Mouse (Mus musculus): ENCODE measurements at regions not wholly inside any gene's neighbourhood (a gene's known extent, or its start where the extent isn't known, plus 50 kb on each side); places are given as distances from the start of the nearest gene placed in this dataset.

DNA sequence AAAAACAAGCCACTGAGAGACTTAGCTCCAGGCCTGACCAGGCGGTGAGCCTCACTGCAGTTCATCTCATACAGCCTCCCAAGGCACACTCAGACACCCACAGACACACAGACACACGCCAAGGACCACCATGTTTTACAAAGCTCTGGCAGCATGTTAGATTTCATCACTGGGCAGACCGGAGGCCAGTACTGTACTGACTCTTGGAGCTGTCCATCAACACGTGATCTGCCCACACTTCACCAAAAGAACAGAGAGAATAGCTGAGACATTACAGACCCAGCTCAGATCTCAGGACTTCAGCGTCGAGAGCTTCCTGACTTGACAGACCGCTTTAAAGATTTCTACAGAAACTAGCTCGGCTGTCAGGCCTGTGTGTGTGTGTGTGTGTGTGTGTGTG, 155.5 kb upstream of the Ercc4 start:
- no peak overlapping the region for H3K27ac ChIP-seq (replicated peaks)
- H3K27me3 ChIP-seq (ENCODE audit: control insufficient read depth, insufficient read depth, low read length) = no peaks in the 10 kb centered on the region
- ATAC-seq (ENCODE audit: low FRiP score, low TSS enrichment) = no peak
- no peak overlapping the region for H3K4me3 ChIP-seq (ENCODE audit: low read depth, low read length)
- no peak for DNase-seq (ENCODE audit: low spot score)
- no peak overlapping the region for H3K9ac ChIP-seq (ENCODE audit: low read length)
- H3K36me3 ChIP-seq (ENCODE audit: control insufficient read depth, insufficient read depth, low read length) = no peaks in the 10 kb centered on the region
- H3K4me2 ChIP-seq (replicated peaks; ENCODE audit: low read depth) = no peak overlapping the region
- H3K9me3 ChIP-seq (ENCODE audit: control insufficient read depth, low read length) = no peaks in the 10 kb centered on the region
- no peak for TF ChIP-seq EP300 (optimal IDR thresholded peaks at IDR 0.05)
- no peaks in the 10 kb centered on the region for H3K4me1 ChIP-seq (replicated peaks; ENCODE audit: control insufficient read depth, insufficient read depth)
- WGBS = 49% methylated on average over 8 of the region's 8 CpGs

DNA sequence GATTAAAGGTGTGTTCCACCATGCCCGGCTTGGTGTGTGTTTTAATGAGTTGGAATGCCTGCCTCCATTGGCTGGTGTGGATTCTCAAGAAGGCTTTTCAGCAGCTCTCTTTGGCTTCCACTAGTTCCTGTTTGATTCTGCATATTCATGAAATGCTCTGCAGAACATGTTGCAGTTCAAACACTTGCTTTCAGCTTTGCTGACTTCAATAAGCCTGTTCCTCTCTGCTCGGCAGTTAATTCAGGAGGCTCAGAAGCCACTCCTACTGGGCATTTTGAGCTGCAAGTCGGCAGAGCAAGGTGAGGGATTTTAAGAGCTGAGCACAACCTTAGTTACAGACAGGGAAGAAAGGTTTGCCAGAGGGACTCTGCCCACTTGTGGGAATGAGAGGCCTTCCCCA, 153.1 kb upstream of the Ercc4 start:
- H3K4me1 ChIP-seq (replicated peaks; ENCODE audit: control insufficient read depth, insufficient read depth) = no peaks in the 10 kb centered on the region
- WGBS = 56% methylated on average over 3 of the region's 3 CpGs
- H3K4me3 ChIP-seq (ENCODE audit: low read depth, low read length) = no peak overlapping the region
- no peaks in the 10 kb centered on the region for H3K9me3 ChIP-seq (ENCODE audit: control insufficient read depth, low read length)
- TF ChIP-seq CTCF (IDR thresholded peaks at IDR 0.05; ENCODE audit: low read depth) (no peak), EP300 (optimal IDR thresholded peaks at IDR 0.05) (no peak)
- no peak overlapping the region for H3K9ac ChIP-seq (ENCODE audit: low read length)
- no peak overlapping the region for H3K27ac ChIP-seq (replicated peaks)
- DNase-seq (ENCODE audit: low spot score) (no peak), ATAC-seq (ENCODE audit: low FRiP score, low TSS enrichment) (no peak)
- H3K4me2 ChIP-seq (replicated peaks; ENCODE audit: low read depth) = no peak overlapping the region
- no peaks in the 10 kb centered on the region for H3K27me3 ChIP-seq (ENCODE audit: control insufficient read depth, insufficient read depth, low read length)
- H3K36me3 ChIP-seq (ENCODE audit: control insufficient read depth, insufficient read depth, low read length) = no peaks in the 10 kb centered on the region

DNA sequence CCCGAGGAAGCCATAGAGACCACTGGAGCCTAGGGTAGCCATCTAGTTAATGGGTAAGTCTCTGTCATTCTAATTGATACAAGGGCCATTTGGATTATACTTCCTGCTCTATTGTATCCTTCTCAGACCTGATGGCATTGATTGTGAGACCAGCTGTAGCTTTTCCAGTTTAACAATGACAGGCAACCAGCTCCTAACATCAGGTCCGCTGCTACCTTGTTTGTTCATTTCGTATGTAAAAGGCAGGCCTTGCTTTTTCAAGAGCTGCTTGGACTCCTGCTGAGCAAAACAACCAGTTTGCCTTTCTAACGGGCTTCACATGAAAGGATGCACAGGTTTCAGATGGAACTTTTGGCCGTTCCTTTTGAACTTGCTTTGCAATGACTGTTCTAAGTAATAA, 148.6 kb upstream of the Ercc4 start:
- Histone ChIP-seq H3K4me1 (replicated peaks; ENCODE audit: control insufficient read depth, insufficient read depth) (no peaks in the 10 kb centered on the region), H3K27me3 (ENCODE audit: control insufficient read depth, insufficient read depth, low read length) (no peaks in the 10 kb centered on the region), H3K27ac (replicated peaks) (no peak overlapping the region), H3K9me3 (ENCODE audit: control insufficient read depth, low read length) (no peaks in the 10 kb centered on the region), H3K36me3 (ENCODE audit: control insufficient read depth, insufficient read depth, low read length) (no peaks in the 10 kb centered on the region), H3K4me2 (replicated peaks; ENCODE audit: low read depth) (no peak overlapping the region), H3K9ac (ENCODE audit: low read length) (no peak overlapping the region), H3K4me3 (ENCODE audit: low read depth, low read length) (no peak overlapping the region)
- WGBS = 69% methylated on average over 5 of the region's 5 CpGs
- no peak for ATAC-seq (ENCODE audit: low FRiP score, low TSS enrichment)
- no peak for TF ChIP-seq EP300 (optimal IDR thresholded peaks at IDR 0.05)
- TF ChIP-seq CTCF (IDR thresholded peaks at IDR 0.05; ENCODE audit: low read depth) = no peak
- DNase-seq (ENCODE audit: low spot score) = no peak

DNA sequence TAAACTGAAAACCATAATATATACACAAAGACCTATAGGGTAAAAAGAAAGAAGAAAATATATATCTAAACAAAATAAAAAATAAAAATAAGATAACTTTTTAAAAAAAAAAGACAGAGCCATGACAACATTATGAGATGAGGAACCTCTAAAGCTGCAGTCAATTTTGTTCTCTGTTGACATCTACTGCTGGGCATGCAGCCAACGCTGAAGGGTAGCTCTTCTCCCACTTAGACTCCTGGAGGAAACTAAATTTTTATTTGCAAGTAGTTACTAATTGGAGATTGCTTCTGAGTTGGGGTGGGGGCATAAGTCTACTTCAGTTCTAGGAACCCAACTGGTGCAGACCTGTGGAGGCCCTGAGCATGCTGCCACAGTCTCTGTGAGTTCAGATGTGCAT, 126.8 kb upstream of the Ercc4 start:
- WGBS = 50% methylated on average over 1 of the region's 1 CpGs
- Histone ChIP-seq H3K4me3 (ENCODE audit: low read depth, low read length) (no peak overlapping the region), H3K36me3 (ENCODE audit: control insufficient read depth, insufficient read depth, low read length) (no peaks in the 10 kb centered on the region), H3K9ac (ENCODE audit: low read length) (no peak overlapping the region), H3K27ac (replicated peaks) (no peak overlapping the region), H3K9me3 (ENCODE audit: control insufficient read depth, low read length) (no peaks in the 10 kb centered on the region), H3K4me2 (replicated peaks; ENCODE audit: low read depth) (no peak overlapping the region), H3K27me3 (ENCODE audit: control insufficient read depth, insufficient read depth, low read length) (no peaks in the 10 kb centered on the region), H3K4me1 (replicated peaks; ENCODE audit: control insufficient read depth, insufficient read depth) (no peaks in the 10 kb centered on the region)
- DNase-seq (ENCODE audit: low spot score) (no peak), ATAC-seq (ENCODE audit: low FRiP score, low TSS enrichment) (no peak)
- TF ChIP-seq EP300 (optimal IDR thresholded peaks at IDR 0.05) (no peak), CTCF (IDR thresholded peaks at IDR 0.05; ENCODE audit: low read depth) (no peak)

DNA sequence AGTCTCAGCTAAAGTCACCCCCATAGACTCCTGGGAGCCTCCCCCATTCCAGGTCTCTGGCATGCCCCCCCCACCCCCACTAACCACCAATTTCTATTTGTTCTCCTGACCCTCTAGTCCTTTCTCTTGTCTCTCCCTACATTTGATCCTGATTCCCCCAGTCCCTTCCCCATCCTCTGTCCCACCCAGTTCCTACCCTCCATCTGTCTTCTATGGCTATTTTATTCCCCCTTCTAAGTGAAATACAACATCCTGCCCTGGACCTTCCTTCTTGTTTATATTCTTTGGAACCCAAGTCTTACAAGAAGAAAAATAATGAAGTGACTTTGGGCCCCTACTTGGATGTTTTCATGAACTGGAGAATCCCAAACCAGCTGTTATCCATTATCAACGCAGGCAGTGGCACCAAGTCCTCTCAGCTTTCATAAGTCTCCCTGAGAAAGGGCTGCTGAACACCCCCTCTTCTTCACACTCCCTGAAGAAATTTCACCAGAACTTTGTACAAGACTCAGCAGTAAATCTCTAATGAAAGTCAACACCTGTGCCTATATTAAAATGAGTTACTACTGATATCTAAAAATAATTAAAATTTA, 108.1 kb upstream of the Ercc4 start:
- Histone ChIP-seq H3K36me3 (ENCODE audit: control insufficient read depth, insufficient read depth, low read length) (no peaks in the 10 kb centered on the region), H3K4me2 (replicated peaks; ENCODE audit: low read depth) (no peak overlapping the region), H3K4me1 (replicated peaks; ENCODE audit: control insufficient read depth, insufficient read depth) (no peaks in the 10 kb centered on the region), H3K4me3 (ENCODE audit: low read depth, low read length) (no peak overlapping the region), H3K9me3 (ENCODE audit: control insufficient read depth, low read length) (no peaks in the 10 kb centered on the region), H3K27ac (replicated peaks) (no peak overlapping the region), H3K9ac (ENCODE audit: low read length) (no peak overlapping the region), H3K27me3 (ENCODE audit: control insufficient read depth, insufficient read depth, low read length) (no peaks in the 10 kb centered on the region)
- no peak for DNase-seq (ENCODE audit: low spot score)
- TF ChIP-seq EP300 (optimal IDR thresholded peaks at IDR 0.05) (no peak), CTCF (IDR thresholded peaks at IDR 0.05; ENCODE audit: low read depth) (no peak)
- no peak for ATAC-seq (ENCODE audit: low FRiP score, low TSS enrichment)
- 55% methylated on average over 1 of the region's 1 CpGs for WGBS

DNA sequence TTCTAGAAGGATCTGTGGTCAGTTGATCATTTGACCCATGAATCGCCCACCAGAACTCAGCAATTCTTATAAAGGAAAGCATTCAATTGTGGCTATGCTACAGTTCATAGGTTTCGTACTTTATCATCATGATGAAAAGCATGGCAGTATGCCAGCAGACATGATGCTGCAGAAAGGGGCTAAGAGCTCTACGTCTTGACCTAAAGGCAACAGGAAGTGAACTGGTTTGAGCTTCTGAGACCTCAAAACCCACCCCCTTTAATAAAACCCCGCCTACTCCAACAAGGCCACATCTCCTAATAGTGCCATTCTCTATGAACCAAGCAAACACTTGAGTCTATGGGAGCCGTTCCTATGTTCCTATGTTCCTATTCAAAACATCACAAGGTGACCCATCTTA, 96.6 kb upstream of the Ercc4 start:
- H3K27ac ChIP-seq (replicated peaks) = no peak overlapping the region
- no peak overlapping the region for H3K4me2 ChIP-seq (replicated peaks; ENCODE audit: low read depth)
- no peaks in the 10 kb centered on the region for H3K9me3 ChIP-seq (ENCODE audit: control insufficient read depth, low read length)
- ATAC-seq (ENCODE audit: low FRiP score, low TSS enrichment) (no peak), DNase-seq (ENCODE audit: low spot score) (no peak)
- TF ChIP-seq EP300 (optimal IDR thresholded peaks at IDR 0.05) = no peak
- TF ChIP-seq CTCF (IDR thresholded peaks at IDR 0.05; ENCODE audit: low read depth) = no peak
- H3K9ac ChIP-seq (ENCODE audit: low read length) = no peak overlapping the region
- 79% methylated on average over 5 of the region's 5 CpGs for WGBS
- H3K4me1 ChIP-seq (replicated peaks; ENCODE audit: control insufficient read depth, insufficient read depth) = no peaks in the 10 kb centered on the region
- no peaks in the 10 kb centered on the region for H3K27me3 ChIP-seq (ENCODE audit: control insufficient read depth, insufficient read depth, low read length)
- no peak overlapping the region for H3K4me3 ChIP-seq (ENCODE audit: low read depth, low read length)
- H3K36me3 ChIP-seq (ENCODE audit: control insufficient read depth, insufficient read depth, low read length) = no peaks in the 10 kb centered on the region
